Mouse (Mus musculus) E14TG2a.4 (cell line): ENCODE measurements around the gene Ddx1.

Experiments used
- CTCF ChIP-seq: conservative IDR thresholded peaks from 2 replicates; pipeline ENCODE4 v1.5.1; 2014; ENCODE audit warnings: low read length
- NANOG ChIP-seq: IDR thresholded peaks from 2 replicates; pipeline ENCODE4 v1.6.1; 2014; ENCODE audit warnings: borderline replicate concordance, low read length, mixed read lengths
- POU5F1 ChIP-seq: IDR thresholded peaks from 2 replicates; pipeline ENCODE4 v1.6.1; 2014; ENCODE audit warnings: low read length, borderline replicate concordance

- TF ChIP-seq CTCF (no peak), POU5F1 (no peak), NANOG (no peak)
Measured at GRCm38 (mm10) chr12:13176136-13176535, 72.9 kb downstream of the Ddx1 start.
